Mouse (Mus musculus): ENCODE results near the gene Rfx6. TPM values are rescaled to one million over a fixed set of nuclear protein-coding genes. Genes with fewer than 3 reads are reported as not detected.

The Rfx6 gene
- polyA plus RNA-seq, 1 experiment, result not detected

GRCm38 (mm10) chr10:51720904-51721303 is 43.3 kb downstream of the Rfx6 start:
- WGBS, result 73% methylated on average over 3 of the region's 3 CpGs
- no peak overlapping the region for H3K27ac ChIP-seq (ENCODE audit: insufficient read depth, low read depth, low read length)
- no peaks in the 10 kb centered on the region for H3K4me1 ChIP-seq (ENCODE audit: control insufficient read depth, insufficient read depth, low read length)
- H3K4me3 ChIP-seq (ENCODE audit: insufficient read depth, low read depth, low read length), result no peak overlapping the region
- TF ChIP-seq CTCF (IDR thresholded peaks at IDR 0.05; ENCODE audit: insufficient read depth, low read depth, low read length) (no peak), POLR2A (IDR thresholded peaks at IDR 0.05; ENCODE audit: insufficient read depth, low read depth, low read length) (no peak)

- WGBS, result 90% methylated on average over 5 of the region's 5 CpGs
- no peak overlapping the region for H3K27ac ChIP-seq (ENCODE audit: insufficient read depth, low read depth, low read length)
- TF ChIP-seq POLR2A (IDR thresholded peaks at IDR 0.05; ENCODE audit: insufficient read depth, low read depth, low read length), result no peak
- H3K4me1 ChIP-seq (ENCODE audit: control insufficient read depth, insufficient read depth, low read length), result no peaks in the 10 kb centered on the region
- H3K4me3 ChIP-seq (ENCODE audit: insufficient read depth, low read depth, low read length), result no peak overlapping the region
These were observed 83.9 kb downstream of the Rfx6 start for GRCm38 (mm10) chr10:51761436-51761835.

GRCm38 (mm10) chr10:51763241-51763640 is 85.7 kb downstream of the Rfx6 start:
- 99% methylated on average over 2 of the region's 2 CpGs for WGBS
- H3K27ac ChIP-seq (ENCODE audit: insufficient read depth, low read depth, low read length), result no peak overlapping the region
- no peak for TF ChIP-seq CTCF (IDR thresholded peaks at IDR 0.05; ENCODE audit: insufficient read depth, low read depth, low read length)
- no peak for TF ChIP-seq POLR2A (IDR thresholded peaks at IDR 0.05; ENCODE audit: insufficient read depth, low read depth, low read length)
- H3K4me3 ChIP-seq (ENCODE audit: insufficient read depth, low read depth, low read length), result no peak overlapping the region
- H3K4me1 ChIP-seq (ENCODE audit: control insufficient read depth, insufficient read depth, low read length), result no peaks in the 10 kb centered on the region

- TF ChIP-seq CTCF (IDR thresholded peaks at IDR 0.05; ENCODE audit: insufficient read depth, low read depth, low read length), result no peak
- no peak for TF ChIP-seq POLR2A (IDR thresholded peaks at IDR 0.05; ENCODE audit: insufficient read depth, low read depth, low read length)
- WGBS, result 65% methylated on average over 5 of the region's 5 CpGs
- no peaks in the 10 kb centered on the region for H3K4me1 ChIP-seq (ENCODE audit: control insufficient read depth, insufficient read depth, low read length)
- no peak overlapping the region for H3K27ac ChIP-seq (ENCODE audit: insufficient read depth, low read depth, low read length)
- H3K4me3 ChIP-seq (ENCODE audit: insufficient read depth, low read depth, low read length), result no peak overlapping the region
These were observed 90.9 kb downstream of the Rfx6 start for GRCm38 (mm10) chr10:51768445-51768844.

GRCm38 (mm10) chr10:51769252-51769651 is 91.7 kb downstream of the Rfx6 start:
- Histone ChIP-seq H3K27ac (ENCODE audit: insufficient read depth, low read depth, low read length) (no peak overlapping the region), H3K4me3 (ENCODE audit: insufficient read depth, low read depth, low read length) (no peak overlapping the region), H3K4me1 (ENCODE audit: control insufficient read depth, insufficient read depth, low read length) (no peaks in the 10 kb centered on the region)
- 80% methylated on average over 7 of the region's 7 CpGs for WGBS
- TF ChIP-seq CTCF (IDR thresholded peaks at IDR 0.05; ENCODE audit: insufficient read depth, low read depth, low read length) (no peak), POLR2A (IDR thresholded peaks at IDR 0.05; ENCODE audit: insufficient read depth, low read depth, low read length) (no peak)

- H3K4me1 ChIP-seq (ENCODE audit: control insufficient read depth, insufficient read depth, low read length), result no peaks in the 10 kb centered on the region
- 77% methylated on average over 2 of the region's 2 CpGs for WGBS
- no peak overlapping the region for H3K27ac ChIP-seq (ENCODE audit: insufficient read depth, low read depth, low read length)
- no peak overlapping the region for H3K4me3 ChIP-seq (ENCODE audit: insufficient read depth, low read depth, low read length)
- TF ChIP-seq CTCF (IDR thresholded peaks at IDR 0.05; ENCODE audit: insufficient read depth, low read depth, low read length), result no peak
- no peak for TF ChIP-seq POLR2A (IDR thresholded peaks at IDR 0.05; ENCODE audit: insufficient read depth, low read depth, low read length)
These were observed 102.1 kb downstream of the Rfx6 start for GRCm38 (mm10) chr10:51779648-51780047.

Other genes starting within 250 kb of the Rfx6 start
- gene Gm49339, start 197.1 kb upstream of the Rfx6 start, polyA plus RNA-seq (2012; ENCODE audit: insufficient read depth, insufficient read length, low replicate concordance, missing spikeins), result not detected in 2 replicates
- not detected in 2 replicates for gene Lilr4b, start 197.1 kb upstream of the Rfx6 start, polyA plus RNA-seq (2012; ENCODE audit: insufficient read depth, insufficient read length, low replicate concordance, missing spikeins)
- gene Lilrb4a, start 186.8 kb upstream of the Rfx6 start, polyA plus RNA-seq (2012; ENCODE audit: insufficient read depth, insufficient read length, low replicate concordance, missing spikeins), result not detected in 2 replicates
- gene Fam162b, start 87.2 kb upstream of the Rfx6 start, polyA plus RNA-seq (2012; ENCODE audit: insufficient read depth, insufficient read length, low replicate concordance, missing spikeins), result not detected in 2 replicates
- gene Gprc6a, start 46.3 kb upstream of the Rfx6 start, polyA plus RNA-seq (2012; ENCODE audit: insufficient read depth, insufficient read length, low replicate concordance, missing spikeins), result not detected in 2 replicates

Measured in olfactory bulb, adult 2 months (tissue).